Mouse (Mus musculus) MEL (cell line): ENCODE results near the gene H2-Q10. TPM values are rescaled to one million over a fixed set of nuclear protein-coding genes. Genes with fewer than 3 reads are reported as not detected.
A peak's percentile ranks its signal among the peaks of the same experiment; 100 is the strongest.

Experiments used
- DNase-seq: peaks from one replicate; pipeline ENCODE4 v3.0.0; 2011; ENCODE audit warnings: low read depth, low spot score
- H3K27ac ChIP-seq: 2 replicates; pipeline ENCODE4 v1.5.1; 2012; ENCODE audit warnings: low read depth, mild to moderate bottlenecking, control low read depth, low read length, moderate library complexity; ENCODE audit not compliant: control insufficient read depth
- H3K27me3 ChIP-seq, 2 experiments: fragments of 150-350 bp in 1 of 2; sonication (generic) in 1 of 2; 2 replicates each; pipeline ENCODE4 v1.6.1; 2012; ENCODE audit warnings: low read length in 2 of 2, mild to moderate bottlenecking in 2 of 2, improper control_type of control experiment in 1 of 2, moderate library complexity in 1 of 2; ENCODE audit not compliant: insufficient read depth in 2 of 2, control insufficient read depth in 1 of 2
- H3K36me3 ChIP-seq, 2 experiments: 2 replicates each; pipeline ENCODE4 v1.6.1; 2012 to 2014; ENCODE audit warnings: low read length in 2 of 2, improper control_type of control experiment in 1 of 2, inconsistent platforms in 1 of 2, mild to moderate bottlenecking in 1 of 2; ENCODE audit not compliant: insufficient read depth in 2 of 2, control insufficient read depth in 1 of 2
- H3K4me1 ChIP-seq, 2 experiments: fragments of 150-350 bp in 1 of 2; sonication (generic) in 1 of 2; 2 replicates each; pipeline ENCODE4 v1.6.1; 2012; ENCODE audit warnings: low read length in 2 of 2, improper control_type of control experiment in 1 of 2, mild to moderate bottlenecking in 1 of 2; ENCODE audit not compliant: insufficient read depth in 2 of 2, control insufficient read depth in 1 of 2
- H3K4me3 ChIP-seq, 2 experiments: fragments of 150-350 bp in 1 of 2; sonication (generic) in 1 of 2; 2 replicates each; pipeline ENCODE4 v1.5.1; 2012; ENCODE audit warnings: low read depth in 2 of 2, low read length in 2 of 2, mild to moderate bottlenecking in 2 of 2, moderate library complexity in 2 of 2, control low read depth in 1 of 2, improper control_type of control experiment in 1 of 2; ENCODE audit not compliant: control insufficient read depth in 1 of 2, insufficient read depth in 1 of 2
- H3K79me2 ChIP-seq: 2 replicates; pipeline ENCODE4 v1.6.1; 2012; ENCODE audit warnings: mild to moderate bottlenecking, low read length, moderate library complexity; ENCODE audit not compliant: control insufficient read depth, poor library complexity, insufficient read depth
- H3K9ac ChIP-seq: 2 replicates; pipeline ENCODE4 v1.6.1; 2012; ENCODE audit warnings: low read depth, mild to moderate bottlenecking, control low read depth, low read length, moderate library complexity; ENCODE audit not compliant: control insufficient read depth, poor library complexity, severe bottlenecking
- H3K9me3 ChIP-seq: fragments of 150-350 bp; sonication (generic); replicated peaks from 2 replicates; pipeline ENCODE4 v1.6.1; 2012; ENCODE audit warnings: mild to moderate bottlenecking, low read length, improper control_type of control experiment, moderate library complexity; ENCODE audit not compliant: insufficient read depth
- BHLHE40 ChIP-seq: IDR thresholded peaks from 2 replicates; pipeline ENCODE4 v1.6.1; 2012; ENCODE audit warnings: low read depth, mild to moderate bottlenecking, inconsistent platforms, low read length, improper control_type of control experiment, borderline replicate concordance
- CTCF ChIP-seq, 3 experiments: IDR thresholded peaks in 2 of 3; conservative IDR thresholded peaks in 1 of 3; 2 replicates each; pipeline ENCODE4 v1.5.1; 2011 to 2012; ENCODE audit warnings: low read length in 3 of 3, low read depth in 2 of 3, mild to moderate bottlenecking in 2 of 3, improper control_type of control experiment in 1 of 3, inconsistent platforms in 1 of 3, mixed read lengths in 1 of 3, moderate library complexity in 1 of 3; ENCODE audit not compliant: control insufficient read depth in 1 of 3, insufficient read depth in 1 of 3, poor library complexity in 1 of 3, severe bottlenecking in 1 of 3
- JUND ChIP-seq: IDR thresholded peaks from 2 replicates; pipeline ENCODE4 v1.6.1; 2011; ENCODE audit warnings: low read depth, mild to moderate bottlenecking, improper control_type of control experiment, low read length
- MEF2A ChIP-seq: IDR thresholded peaks from 2 replicates; pipeline ENCODE4 v1.6.1; 2014; ENCODE audit warnings: low read depth, mild to moderate bottlenecking, inconsistent platforms, low read length, improper control_type of control experiment; ENCODE audit not compliant: poor library complexity, insufficient replicate concordance, severe bottlenecking; ENCODE audit errors: extremely low read depth
- POLR2AphosphoS2 ChIP-seq: IDR thresholded peaks from 2 replicates; pipeline ENCODE4 v1.6.1; 2011; ENCODE audit warnings: low read length, improper control_type of control experiment
- POLR2AphosphoS5 ChIP-seq: IDR thresholded peaks from 2 replicates; pipeline ENCODE4 v1.6.1; 2012; ENCODE audit warnings: low read depth, borderline replicate concordance, mild to moderate bottlenecking, inconsistent platforms, low read length, moderate library complexity, mixed read lengths
- RAD21 ChIP-seq: IDR thresholded peaks from 2 replicates; pipeline ENCODE4 v1.6.1; 2011; ENCODE audit warnings: mild to moderate bottlenecking, low read depth, low read length, improper control_type of control experiment
- SMC3 ChIP-seq: IDR thresholded peaks from 2 replicates; pipeline ENCODE4 v1.6.1; 2011; ENCODE audit warnings: low read depth, low read length, improper control_type of control experiment
- TCF12 ChIP-seq: IDR thresholded peaks from 2 replicates; pipeline ENCODE4 v1.6.1; 2014; ENCODE audit warnings: low read depth, mild to moderate bottlenecking, inconsistent platforms, low read length, improper control_type of control experiment, moderate library complexity
- UBTF ChIP-seq: IDR thresholded peaks from 2 replicates; pipeline ENCODE4 v1.6.1; 2012; ENCODE audit warnings: low read depth, mild to moderate bottlenecking, inconsistent platforms, low read length, improper control_type of control experiment, moderate library complexity, borderline replicate concordance; ENCODE audit not compliant: insufficient read depth
- USF1 ChIP-seq: IDR thresholded peaks from 2 replicates; pipeline ENCODE4 v1.6.1; 2014; ENCODE audit warnings: low read depth, mild to moderate bottlenecking, inconsistent platforms, low read length, improper control_type of control experiment, moderate library complexity
- ZC3H11A ChIP-seq: IDR thresholded peaks from 2 replicates; pipeline ENCODE4 v1.6.1; 2012; ENCODE audit warnings: low read depth, mild to moderate bottlenecking, inconsistent platforms, low read length, improper control_type of control experiment
- ZKSCAN1 ChIP-seq: IDR thresholded peaks from 2 replicates; pipeline ENCODE4 v1.6.1; 2012; ENCODE audit warnings: low read depth, mild to moderate bottlenecking, inconsistent platforms, low read length, improper control_type of control experiment, moderate library complexity
- polyA plus RNA-seq, 2 experiments: library from polyadenylated mRNA; stranded (reverse) in 1 of 2; unstranded in 1 of 2; fragments of >175 nt in 1 of 2; fragments of >200 nt in 1 of 2; gene quantifications; 2 replicates each; pipeline versions ENCODE4 v1.2.1 to v1.2.4; 2012; ENCODE audit warnings: low replicate concordance in 2 of 2, low read depth in 1 of 2; ENCODE audit not compliant: insufficient read length in 2 of 2, insufficient read depth in 1 of 2, missing spikeins in 1 of 2
- total RNA-seq: library from RNA; depleted of rRNA; stranded (reverse); fragments of 300-350 nt; gene quantifications from 2 replicates; pipeline ENCODE4 v1.2.3, GENCODE M21; 2012

The H2-Q10 gene
- total and polyA plus RNA-seq, 3 experiments = 0.15 to 8.9 TPM; not detected in 1

GRCm38 (mm10) chr17:35509284-35509683, 39.4 kb downstream of the H2-Q10 start:
- Histone ChIP-seq H3K9ac (no peak overlapping the region), H3K79me2 (no peaks in the 10 kb centered on the region), H3K27me3 (no peaks in the 10 kb centered on the region), H3K4me3 (no peak overlapping the region), H3K27ac (no peak overlapping the region), H3K36me3 (no peaks in the 10 kb centered on the region), H3K9me3 (no peaks in the 10 kb centered on the region), H3K4me1 (no peaks in the 10 kb centered on the region)
- TF ChIP-seq ZC3H11A (no peak), SMC3 (peak; percentile 16; the same call in 1 of the 2 replicates), CTCF (IDR thresholded peaks at IDR 0.05 in 2 of 3, conservative IDR thresholded peaks at IDR 0.05 in 1 of 3; ENCODE audit: control insufficient read depth in 1 of 3, insufficient read depth in 1 of 3, low read depth in 2 of 3, low read length in 3 of 3, poor library complexity in 1 of 3, severe bottlenecking in 1 of 3) (peak in 2 of 3 experiments; percentile 21 to 22; a peak in 2 of 6 replicates)
- peak; percentile 23 for DNase-seq

GRCm38 (mm10) chr17:35512916-35513626, 43.2 kb downstream of the H2-Q10 start:
- Histone ChIP-seq H3K4me3 (no peak overlapping the region), H3K9ac (no peak overlapping the region), H3K4me1 (peaks cover 0 to 1% of the 10 kb centered on the region in 2 experiments; a peak in 2 of 4 replicates), H3K27ac (no peak overlapping the region), H3K27me3 (no peaks in the 10 kb centered on the region), H3K79me2 (peaks cover 2% of the 10 kb centered on the region; the same call in 1 of the 2 replicates), H3K9me3 (no peaks in the 10 kb centered on the region), H3K36me3 (no peaks in the 10 kb centered on the region)
- TF ChIP-seq MEF2A = no peak
- TF ChIP-seq POLR2AphosphoS5 = no peak
- no peak for TF ChIP-seq USF1
- TF ChIP-seq UBTF = no peak
- TF ChIP-seq CTCF (IDR thresholded peaks at IDR 0.05 in 2 of 3, conservative IDR thresholded peaks at IDR 0.05 in 1 of 3; ENCODE audit: control insufficient read depth in 1 of 3, insufficient read depth in 1 of 3, low read depth in 2 of 3, low read length in 3 of 3, poor library complexity in 1 of 3, severe bottlenecking in 1 of 3) = peak in 1 of 3 experiments; percentile 38; a peak in 3 of 6 replicates
- TF ChIP-seq TCF12 = no peak
- TF ChIP-seq JUND = no peak
- TF ChIP-seq ZKSCAN1 = no peak
- TF ChIP-seq RAD21 = 0 out of 2 replicates have a peak, but pooled peaks have one; percentile 1
- peak; percentile 34 for DNase-seq

GRCm38 (mm10) chr17:35513886-35514285, 44.0 kb downstream of the H2-Q10 start:
- Histone ChIP-seq H3K4me1 (peaks cover 0 to 5% of the 10 kb centered on the region in 2 experiments; a peak in 2 of 4 replicates), H3K79me2 (peaks cover 2% of the 10 kb centered on the region; the same call in 1 of the 2 replicates), H3K36me3 (no peaks in the 10 kb centered on the region), H3K9ac (no peak overlapping the region), H3K27me3 (no peaks in the 10 kb centered on the region), H3K27ac (no peak overlapping the region), H3K9me3 (no peaks in the 10 kb centered on the region), H3K4me3 (no peak overlapping the region)
- TF ChIP-seq CTCF (IDR thresholded peaks at IDR 0.05 in 2 of 3, conservative IDR thresholded peaks at IDR 0.05 in 1 of 3; ENCODE audit: control insufficient read depth in 1 of 3, insufficient read depth in 1 of 3, low read depth in 2 of 3, low read length in 3 of 3, poor library complexity in 1 of 3, severe bottlenecking in 1 of 3) = peak; percentile 57 to 94 (median 62)
- TF ChIP-seq SMC3 = peak; percentile 51
- no peak for TF ChIP-seq BHLHE40
- TF ChIP-seq POLR2AphosphoS2 = no peak
- peak; percentile 74 for DNase-seq
